Mouse (Mus musculus) testis, adult 2 months (tissue): Measurements from ENCODE around the gene Sall1. TPM values are rescaled to one million over a fixed set of nuclear protein-coding genes. Genes with fewer than 3 reads are reported as not detected.

ENCODE experiments used
- H3K27ac ChIP-seq: fragments of 200-500 bp; 2 replicates; pipeline ENCODE4 v1.5.1; 2012; ENCODE audit warnings: low read depth, low read length; ENCODE audit not compliant: control insufficient read depth, insufficient read depth
- H3K27me3 ChIP-seq: fragments of 200-500 bp; 2 replicates; pipeline ENCODE4 v1.6.1; 2012; ENCODE audit warnings: mild to moderate bottlenecking, low read length, moderate library complexity; ENCODE audit not compliant: control insufficient read depth, insufficient read depth
- H3K36me3 ChIP-seq: fragments of 200-500 bp; 2 replicates; pipeline ENCODE4 v1.6.1; 2012; ENCODE audit warnings: mild to moderate bottlenecking, low read length; ENCODE audit not compliant: control insufficient read depth, insufficient read depth
- H3K4me1 ChIP-seq: fragments of 200-500 bp; 2 replicates; pipeline ENCODE4 v1.6.1; 2012; ENCODE audit warnings: low read length; ENCODE audit not compliant: control insufficient read depth, insufficient read depth
- H3K4me3 ChIP-seq: fragments of 200-500 bp; 2 replicates; pipeline ENCODE4 v1.5.1; 2012; ENCODE audit warnings: low read depth, mild to moderate bottlenecking, low read length, moderate library complexity, mixed read lengths; ENCODE audit not compliant: control insufficient read depth
- CTCF ChIP-seq: fragments of 200-500 bp; IDR thresholded peaks from 2 replicates; pipeline ENCODE4 v1.5.1; 2012; ENCODE audit warnings: low read depth, mild to moderate bottlenecking, inconsistent platforms, low read length, moderate library complexity; ENCODE audit not compliant: control insufficient read depth, insufficient read depth, insufficient replicate concordance
- POLR2A ChIP-seq: fragments of 200-500 bp; IDR thresholded peaks from 2 replicates; pipeline ENCODE4 v1.6.1; 2012; ENCODE audit warnings: low read depth, mild to moderate bottlenecking, inconsistent platforms, low read length, moderate library complexity; ENCODE audit not compliant: control insufficient read depth
- polyA plus RNA-seq: library from polyadenylated mRNA; depleted of rRNA; stranded (reverse); fragments of >200 nt; gene quantifications from 2 replicates; pipeline ENCODE4 v1.2.3, GENCODE M21; 2012

Sall1 gene
- polyA plus RNA-seq, 1 experiment: 0.58 TPM

DNA sequence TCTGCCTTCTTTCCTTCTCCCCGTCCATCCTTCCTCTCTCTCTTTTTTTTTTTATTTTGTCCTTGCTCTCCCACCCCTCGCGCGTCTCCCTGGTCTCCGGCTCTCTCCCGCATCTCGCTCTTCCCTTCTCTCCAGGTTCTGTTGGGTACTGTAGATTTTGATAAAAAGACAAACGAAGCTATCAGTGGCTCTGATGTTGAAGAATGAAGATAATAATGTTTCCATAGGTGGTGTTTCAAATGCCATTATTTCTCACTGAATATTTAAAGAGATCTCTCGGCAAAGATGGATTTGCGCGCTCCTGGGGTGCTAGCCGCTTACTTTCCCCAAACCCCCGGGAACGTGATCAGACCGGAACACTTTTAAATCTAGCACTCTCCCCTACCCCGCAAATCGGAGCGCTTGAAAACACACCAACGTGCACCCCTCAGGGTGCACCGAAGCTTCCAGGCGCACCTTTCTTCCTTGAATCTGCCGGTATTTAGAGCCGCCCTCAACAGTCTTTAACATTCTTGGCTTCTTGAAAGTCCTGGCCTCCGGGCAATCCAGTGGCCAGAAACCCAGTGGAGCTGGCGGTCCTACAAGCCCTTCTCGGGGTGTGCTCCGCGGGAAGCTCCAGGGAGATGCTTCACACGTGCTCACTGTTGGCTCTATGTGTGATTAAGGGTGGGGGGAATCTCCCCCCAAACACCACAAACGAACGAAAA is 702 bp upstream of the Sall1 start:
- no peak overlapping the region for H3K4me3 ChIP-seq
- H3K36me3 ChIP-seq: no peaks in the 10 kb centered on the region
- no peak for TF ChIP-seq POLR2A
- TF ChIP-seq CTCF: no peak
- H3K27ac ChIP-seq: no peak overlapping the region
- H3K4me1 ChIP-seq: peaks cover 15% of the 10 kb centered on the region
- H3K27me3 ChIP-seq: peaks cover 7% of the 10 kb centered on the region

GRCm38 (mm10) chr8:89043371-89043841 is 556 bp downstream of the Sall1 start:
- Histone ChIP-seq H3K4me1 (peaks cover 15% of the 10 kb centered on the region), H3K36me3 (no peaks in the 10 kb centered on the region), H3K4me3 (peak overlapping the region; percentile 36), H3K27me3 (peaks cover 7% of the 10 kb centered on the region), H3K27ac (no peak overlapping the region)
- no peak for TF ChIP-seq POLR2A
- TF ChIP-seq CTCF: no peak

GRCm38 (mm10) chr8:89042560-89043370 is 1.2 kb downstream of the Sall1 start:
- H3K36me3 ChIP-seq: no peaks in the 10 kb centered on the region
- no peak overlapping the region for H3K27ac ChIP-seq
- peaks cover 7% of the 10 kb centered on the region for H3K27me3 ChIP-seq
- peak overlapping the region; percentile 36 for H3K4me3 ChIP-seq
- TF ChIP-seq POLR2A: no peak
- no peak for TF ChIP-seq CTCF
- H3K4me1 ChIP-seq: peaks cover 15% of the 10 kb centered on the region

DNA sequence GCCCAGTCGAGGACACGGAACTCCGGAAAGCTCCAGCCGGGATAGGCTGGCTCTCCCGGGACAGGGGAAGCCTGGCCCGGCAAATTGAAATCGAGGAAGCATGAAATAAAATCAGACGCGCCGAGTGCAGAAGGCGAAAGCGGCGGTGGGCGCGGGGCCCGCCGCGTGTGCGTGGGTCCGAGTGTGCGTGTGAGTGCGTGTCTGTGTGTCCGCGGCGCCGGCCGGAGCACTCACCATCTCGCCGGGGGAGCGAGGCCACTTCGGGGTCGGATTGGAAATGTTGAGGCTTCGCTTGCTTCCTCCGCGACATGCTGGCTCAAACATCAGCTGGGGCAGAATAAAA is 1.9 kb downstream of the Sall1 start:
- TF ChIP-seq CTCF: no peak
- TF ChIP-seq POLR2A: no peak
- Histone ChIP-seq H3K4me3 (peak overlapping the region; percentile 28), H3K27me3 (peaks cover 7% of the 10 kb centered on the region), H3K27ac (no peak overlapping the region), H3K4me1 (peaks cover 15% of the 10 kb centered on the region), H3K36me3 (no peaks in the 10 kb centered on the region)

DNA sequence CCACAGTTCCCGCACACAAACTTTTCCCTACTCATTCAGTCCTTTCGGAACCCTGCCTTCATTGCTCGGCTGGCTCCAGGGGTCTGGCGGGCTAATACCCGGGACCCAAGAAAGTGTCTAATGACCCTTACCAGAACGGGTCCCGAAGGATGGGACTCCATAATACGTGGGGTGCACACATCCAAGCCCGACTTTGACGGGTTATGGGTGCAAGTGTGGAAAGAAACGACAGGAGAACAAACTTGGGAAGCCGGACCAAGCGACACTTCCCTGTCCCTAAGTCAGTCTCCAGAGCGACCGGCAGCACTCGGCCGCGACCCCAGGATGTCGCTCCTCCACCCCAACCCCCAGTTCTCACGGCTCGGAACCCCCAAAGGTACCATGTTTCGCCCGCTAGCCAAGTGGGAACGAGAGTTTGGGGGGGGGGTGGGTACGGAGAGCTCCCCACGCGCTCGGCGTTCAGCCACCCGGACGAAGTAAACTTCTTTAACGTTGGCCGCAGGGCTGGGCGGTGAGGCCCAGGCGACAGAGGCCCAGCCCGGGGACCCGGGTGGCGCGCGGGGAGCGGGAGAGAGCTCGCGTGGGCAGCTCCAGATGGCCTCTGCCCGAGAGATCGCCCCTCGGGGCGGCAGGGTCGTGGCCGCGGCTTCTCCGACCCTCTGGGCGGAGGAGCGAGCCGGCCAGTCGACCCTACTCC is 2.4 kb downstream of the Sall1 start:
- H3K27ac ChIP-seq: no peak overlapping the region
- H3K36me3 ChIP-seq: no peaks in the 10 kb centered on the region
- TF ChIP-seq POLR2A: no peak
- TF ChIP-seq CTCF: no peak
- H3K27me3 ChIP-seq: peaks cover 7% of the 10 kb centered on the region
- peak overlapping the region; percentile 28 for H3K4me3 ChIP-seq
- peaks cover 15% of the 10 kb centered on the region for H3K4me1 ChIP-seq

DNA sequence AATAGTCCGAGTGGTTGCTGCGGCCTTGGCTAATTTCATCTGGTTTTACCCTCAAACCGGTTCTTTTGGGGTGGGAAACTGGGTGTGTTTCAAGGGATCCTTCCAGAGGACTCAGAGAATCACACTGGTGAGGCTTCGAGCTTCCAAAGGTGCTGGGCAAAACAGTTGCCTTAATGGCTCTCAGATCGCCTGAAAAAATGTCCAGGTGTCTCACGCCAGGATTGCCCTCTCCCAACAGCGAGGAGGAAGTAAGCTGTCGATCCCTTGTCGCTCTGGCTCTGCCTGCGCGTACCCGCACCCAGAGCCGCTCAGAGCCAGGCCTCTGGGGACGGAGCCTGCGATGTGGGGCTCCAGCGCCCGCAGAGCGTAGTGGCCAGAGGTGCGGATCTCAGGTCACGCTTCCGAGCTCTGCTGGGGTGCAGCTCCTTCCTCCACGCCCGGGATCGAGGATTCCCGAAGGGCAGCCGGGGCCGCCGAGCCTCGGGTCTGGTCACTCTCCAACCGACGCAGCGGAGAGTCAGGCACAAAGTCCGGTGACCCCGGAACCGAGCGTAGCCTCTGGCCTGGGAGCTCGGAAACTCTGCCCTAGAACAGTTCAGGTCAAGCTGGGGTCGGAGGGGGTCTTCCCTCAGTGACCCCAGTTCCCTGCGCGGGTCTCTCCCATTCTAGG is 3.1 kb downstream of the Sall1 start:
- H3K4me1 ChIP-seq: peaks cover 15% of the 10 kb centered on the region
- H3K27me3 ChIP-seq: peaks cover 7% of the 10 kb centered on the region

GRCm38 (mm10) chr8:89039890-89040289 is 4.1 kb downstream of the Sall1 start:
- Histone ChIP-seq H3K27me3 (peaks cover 6% of the 10 kb centered on the region), H3K36me3 (no peaks in the 10 kb centered on the region), H3K27ac (no peak overlapping the region), H3K4me1 (peaks cover 15% of the 10 kb centered on the region), H3K4me3 (no peak overlapping the region)
- TF ChIP-seq POLR2A (no peak), CTCF (no peak)

More for the DNA sequence above, 3.1 kb downstream of the Sall1 start:
- no peak overlapping the region for H3K27ac ChIP-seq
- H3K36me3 ChIP-seq: no peaks in the 10 kb centered on the region
- TF ChIP-seq CTCF (no peak), POLR2A (no peak)
- H3K4me3 ChIP-seq: peak overlapping the region; percentile 28
